Comparison of ENCODE assay signal across 9 mouse cellular contexts in genomic region chr7:126537820-126538585, GRCm38 (mm10). TPM values are rescaled to one million over a fixed set of nuclear protein-coding genes. Genes with fewer than 3 reads are reported as not detected.
DNase-seq lines count a peak whose midpoint lies in the region; ATAC-seq and TF ChIP-seq lines count a peak whose summit lies in the region.
"Had no signal": no experiment of that assay in that cellular context is flagged by ENCODE, and none has a peak within 500 bp of the region (broad histone marks: within the 10 kb centered on the region; RNA-seq: fewer than 3 reads in every experiment).

No protein-coding gene starts in this region.

- no peak for TF ChIP-seq EP300 in MEL (IDR thresholded peaks at IDR 0.05; ENCODE audit: low read depth in 1 of 2, low read length in 2 of 2)

- no peak for ATAC-seq in CD4-positive, CD25-positive, alpha-beta regulatory T cell, adult 4 months
- no peak; the same call in 1 of the 2 replicates for ATAC-seq in erythroid progenitor cell, adult 5-6 weeks (replicated peaks; ENCODE audit: low FRiP score, poor library complexity, severe bottlenecking)

- no peak overlapping the region for H3K4me3 ChIP-seq in MEL (ENCODE audit: control insufficient read depth in 1 of 2, insufficient read depth in 1 of 2, low read depth in 2 of 2, low read length in 2 of 2)
- H3K4me3 ChIP-seq: heart, embryonic 13.5 days had no signal

- TF ChIP-seq POLR2A in MEL (IDR thresholded peaks at IDR 0.05; ENCODE audit: control insufficient read depth in 1 of 2, insufficient read depth in 1 of 2, low read depth in 1 of 2, low read length in 2 of 2, poor library complexity in 1 of 2), result no peak

- peak; percentile 75 for DNase-seq in CD4-positive, CD25-positive, alpha-beta regulatory T cell, adult 2 months (ENCODE audit: low read depth, low spot score)
- peak; percentile 21 for DNase-seq in layer of hippocampus, adult 11-12 months (ENCODE audit: low spot score)
- DNase-seq in layer of hippocampus, adult 9-10 months (ENCODE audit: low spot score), result no peak
- DNase-seq in MEL (ENCODE audit: low read depth, low spot score), result peak; percentile 84
- peak; percentile 46 for DNase-seq in forelimb bud, embryonic 11.5 days (ENCODE audit: low read depth, low spot score)
- DNase-seq in gastrocnemius, adult 8-10 months (ENCODE audit: low spot score in 2 of 2), result no peak

- no peaks in the 10 kb centered on the region for H3K27me3 ChIP-seq in MEL (ENCODE audit: control insufficient read depth in 1 of 2, insufficient read depth in 2 of 2, low read length in 2 of 2)

- H3K4me1 ChIP-seq in MEL (ENCODE audit: control insufficient read depth in 1 of 2, insufficient read depth in 2 of 2, low read length in 2 of 2), result peaks cover 0 to 8% of the 10 kb centered on the region in 2 experiments; a peak in 2 of 4 replicates
- H3K4me1 ChIP-seq: heart, embryonic 13.5 days had no signal

- peak; percentile 64 for TF ChIP-seq RAD21 in MEL (IDR thresholded peaks at IDR 0.05; ENCODE audit: low read depth, low read length)

- H3K36me3 ChIP-seq in MEL (ENCODE audit: control insufficient read depth in 1 of 2, insufficient read depth in 2 of 2, low read length in 2 of 2), result peaks cover 0 to 9% of the 10 kb centered on the region in 2 experiments; a peak in 1 of 4 replicates
- H3K36me3 ChIP-seq: heart, embryonic 13.5 days had no signal

- TF ChIP-seq CTCF in MEL (IDR thresholded peaks at IDR 0.05 in 2 of 3, conservative IDR thresholded peaks at IDR 0.05 in 1 of 3; ENCODE audit: control insufficient read depth in 1 of 3, insufficient read depth in 1 of 3, low read depth in 2 of 3, low read length in 3 of 3, poor library complexity in 1 of 3, severe bottlenecking in 1 of 3), result peak; percentile 57 to 83 (median 73)

- H3K79me2 ChIP-seq in MEL (ENCODE audit: control insufficient read depth, insufficient read depth, low read length, poor library complexity), result no peaks in the 10 kb centered on the region; the same call in 1 of the 2 replicates

- H3K9me3 ChIP-seq in MEL (replicated peaks; ENCODE audit: insufficient read depth, low read length), result no peaks in the 10 kb centered on the region
- H3K9me3 ChIP-seq: heart, embryonic 13.5 days had no signal

- no peak overlapping the region for H3K9ac ChIP-seq in MEL (ENCODE audit: control insufficient read depth, low read depth, low read length, poor library complexity, severe bottlenecking)
- H3K9ac ChIP-seq: heart, embryonic 13.5 days had no signal

- no peak overlapping the region for H3K27ac ChIP-seq in MEL (ENCODE audit: control insufficient read depth, low read depth, low read length)
- H3K27ac ChIP-seq: heart, embryonic 13.5 days had no signal

TF ChIP-seq in MEL, 35 proteins besides CTCF, POLR2A, EP300 and RAD21:
- TF ChIP-seq BHLHE40 (IDR thresholded peaks at IDR 0.05; ENCODE audit: borderline replicate concordance, low read depth, low read length) (no peak), ZC3H11A (IDR thresholded peaks at IDR 0.05; ENCODE audit: low read depth, low read length) (peak; percentile 29; the same call in 1 of the 2 replicates), SMC3 (IDR thresholded peaks at IDR 0.05; ENCODE audit: low read depth, low read length) (peak; percentile 89)

RNA-seq across cellular contexts. Expression of gene Eif3c, which starts 28.2 kb away (rescaled TPM):
- polyA plus RNA-seq in CD4-positive, CD25-positive, alpha-beta regulatory T cell, adult 4 months (2017; shearing (Covaris generic)), result 100 to 1,000 TPM; 228 to 250 TPM
- total RNA-seq in MEL (2012; rRNA removed), result 233 and 270 TPM in 2 replicates
- polyA plus RNA-seq in MEL (2012; ENCODE audit: insufficient read depth in 1 of 2, insufficient read length in 2 of 2, low read depth in 1 of 2, low replicate concordance in 2 of 2, missing spikeins in 1 of 2), result 100 to 1,000 TPM; 404 to 819 TPM
- total RNA-seq in gastrocnemius, adult 8-10 months (2022), result 100 to 1,000 TPM; 151 to 172 (median 160) TPM
- 42.3 and 63.8 TPM in 2 replicates for total RNA-seq in erythroid progenitor cell, adult 5-6 weeks (2015; ENCODE audit: low replicate concordance)
- total RNA-seq in erythroid progenitor cell, adult 5-6 weeks (2017; ENCODE audit: low replicate concordance), result 77.8 and 113 TPM in 2 replicates

RNA-seq across cellular contexts. Expression of gene Atxn2l, which starts 34.8 kb away (rescaled TPM):
- polyA plus RNA-seq in CD4-positive, CD25-positive, alpha-beta regulatory T cell, adult 4 months (2017; shearing (Covaris generic)), result 10 to 100 TPM; 15.6 to 17.4 TPM
- total RNA-seq in MEL (2012; rRNA removed), result 40.8 and 52.1 TPM in 2 replicates
- polyA plus RNA-seq in MEL (2012; ENCODE audit: insufficient read depth in 1 of 2, insufficient read length in 2 of 2, low read depth in 1 of 2, low replicate concordance in 2 of 2, missing spikeins in 1 of 2), result 100 to 1,000 TPM; 218 to 821 TPM
- 10 to 100 TPM; 25.4 to 32.4 (median 29.9) TPM for total RNA-seq in gastrocnemius, adult 8-10 months (2022)
- 94.7 and 95.1 TPM in 2 replicates for total RNA-seq in erythroid progenitor cell, adult 5-6 weeks (2015; ENCODE audit: low replicate concordance)
- 71.8 and 75.6 TPM in 2 replicates for total RNA-seq in erythroid progenitor cell, adult 5-6 weeks (2017; ENCODE audit: low replicate concordance)

RNA-seq across cellular contexts. Expression of gene Apobr, which starts 46.7 kb away (rescaled TPM):
- 1 to 10 TPM in 1 of 2 experiments, under 1 TPM in 1; 0.36 to 1.5 TPM for polyA plus RNA-seq in CD4-positive, CD25-positive, alpha-beta regulatory T cell, adult 4 months (2017; shearing (Covaris generic))
- 0.23 and 0.56 TPM in 2 replicates for total RNA-seq in MEL (2012; rRNA removed)
- 1 to 10 TPM in 1 of 2 experiments, not detected in 1; 5.4 TPM for polyA plus RNA-seq in MEL (2012; ENCODE audit: insufficient read depth in 1 of 2, insufficient read length in 2 of 2, low read depth in 1 of 2, low replicate concordance in 2 of 2, missing spikeins in 1 of 2)
- under 1 TPM; 0.15 to 0.94 (median 0.29) TPM for total RNA-seq in gastrocnemius, adult 8-10 months (2022)
- total RNA-seq in erythroid progenitor cell, adult 5-6 weeks (2015; ENCODE audit: low replicate concordance), result 5.9 and 12.3 TPM in 2 replicates
- 3.2 and 6.1 TPM in 2 replicates for total RNA-seq in erythroid progenitor cell, adult 5-6 weeks (2017; ENCODE audit: low replicate concordance)

RNA-seq across cellular contexts. Expression of gene Cln3, which starts 47.6 kb away (rescaled TPM):
- polyA plus RNA-seq in CD4-positive, CD25-positive, alpha-beta regulatory T cell, adult 4 months (2017; shearing (Covaris generic)), result 100 to 1,000 TPM in 1 of 2 experiments, 10 to 100 TPM in 1; 79.9 to 150 TPM
- 16.2 and 20.5 TPM in 2 replicates for total RNA-seq in MEL (2012; rRNA removed)
- 10 to 100 TPM in 1 of 2 experiments, not detected in 1; 61.9 TPM for polyA plus RNA-seq in MEL (2012; ENCODE audit: insufficient read depth in 1 of 2, insufficient read length in 2 of 2, low read depth in 1 of 2, low replicate concordance in 2 of 2, missing spikeins in 1 of 2)
- 10 to 100 TPM in 3 of 4 experiments, 1 to 10 TPM in 1; 9.0 to 14.7 (median 12.6) TPM for total RNA-seq in gastrocnemius, adult 8-10 months (2022)
- 2.9 and 17.2 TPM in 2 replicates for total RNA-seq in erythroid progenitor cell, adult 5-6 weeks (2015; ENCODE audit: low replicate concordance)
- 1.9 and 3.9 TPM in 2 replicates for total RNA-seq in erythroid progenitor cell, adult 5-6 weeks (2017; ENCODE audit: low replicate concordance)

RNA-seq across cellular contexts. Expression of gene Tufm, which starts 50.8 kb away (rescaled TPM):
- polyA plus RNA-seq in CD4-positive, CD25-positive, alpha-beta regulatory T cell, adult 4 months (2017; shearing (Covaris generic)), result 10 to 100 TPM; 79.8 to 89.2 TPM
- 224 and 244 TPM in 2 replicates for total RNA-seq in MEL (2012; rRNA removed)
- polyA plus RNA-seq in MEL (2012; ENCODE audit: insufficient read depth in 1 of 2, insufficient read length in 2 of 2, low read depth in 1 of 2, low replicate concordance in 2 of 2, missing spikeins in 1 of 2), result 100 to 1,000 TPM in 1 of 2 experiments, not detected in 1; 397 TPM
- 100 to 1,000 TPM; 116 to 151 (median 137) TPM for total RNA-seq in gastrocnemius, adult 8-10 months (2022)
- total RNA-seq in erythroid progenitor cell, adult 5-6 weeks (2015; ENCODE audit: low replicate concordance), result 23.8 and 28.1 TPM in 2 replicates
- 10.7 and 11.6 TPM in 2 replicates for total RNA-seq in erythroid progenitor cell, adult 5-6 weeks (2017; ENCODE audit: low replicate concordance)

Comparison
In these comparisons a context has a peak if more than half of its experiments do, and no peak if none do; other contexts are left out.
1. DNase-seq: peak in CD4-positive, CD25-positive, alpha-beta regulatory T cell, adult 2 months (single experiment), layer of hippocampus, adult 11-12 months (single experiment), MEL (single experiment) and forelimb bud, embryonic 11.5 days (single experiment); none in layer of hippocampus, adult 9-10 months (single experiment) and gastrocnemius, adult 8-10 months (0 of 2).